Mouse (Mus musculus) ES-E14 (cell line): Measurements from ENCODE around the gene Ccr10.

ENCODE experiments used
- CHD2 ChIP-seq: IDR thresholded peaks from 2 replicates; pipeline ENCODE4 v1.6.1; 2014; ENCODE audit warnings: mild to moderate bottlenecking, low read depth, low read length, inconsistent platforms
- HCFC1 ChIP-seq: IDR thresholded peaks from 2 replicates; pipeline ENCODE4 v1.6.1; 2012; ENCODE audit warnings: low read length, inconsistent platforms, borderline replicate concordance; ENCODE audit not compliant: insufficient read depth
- MAFK ChIP-seq: IDR thresholded peaks from 2 replicates; pipeline ENCODE4 v1.6.1; 2014; ENCODE audit warnings: mild to moderate bottlenecking, low read depth, low read length, inconsistent platforms; ENCODE audit not compliant: insufficient read depth
- ZNF384 ChIP-seq: IDR thresholded peaks from 2 replicates; pipeline ENCODE4 v1.6.1; 2012; ENCODE audit warnings: low read depth, low read length, inconsistent platforms

DNA sequence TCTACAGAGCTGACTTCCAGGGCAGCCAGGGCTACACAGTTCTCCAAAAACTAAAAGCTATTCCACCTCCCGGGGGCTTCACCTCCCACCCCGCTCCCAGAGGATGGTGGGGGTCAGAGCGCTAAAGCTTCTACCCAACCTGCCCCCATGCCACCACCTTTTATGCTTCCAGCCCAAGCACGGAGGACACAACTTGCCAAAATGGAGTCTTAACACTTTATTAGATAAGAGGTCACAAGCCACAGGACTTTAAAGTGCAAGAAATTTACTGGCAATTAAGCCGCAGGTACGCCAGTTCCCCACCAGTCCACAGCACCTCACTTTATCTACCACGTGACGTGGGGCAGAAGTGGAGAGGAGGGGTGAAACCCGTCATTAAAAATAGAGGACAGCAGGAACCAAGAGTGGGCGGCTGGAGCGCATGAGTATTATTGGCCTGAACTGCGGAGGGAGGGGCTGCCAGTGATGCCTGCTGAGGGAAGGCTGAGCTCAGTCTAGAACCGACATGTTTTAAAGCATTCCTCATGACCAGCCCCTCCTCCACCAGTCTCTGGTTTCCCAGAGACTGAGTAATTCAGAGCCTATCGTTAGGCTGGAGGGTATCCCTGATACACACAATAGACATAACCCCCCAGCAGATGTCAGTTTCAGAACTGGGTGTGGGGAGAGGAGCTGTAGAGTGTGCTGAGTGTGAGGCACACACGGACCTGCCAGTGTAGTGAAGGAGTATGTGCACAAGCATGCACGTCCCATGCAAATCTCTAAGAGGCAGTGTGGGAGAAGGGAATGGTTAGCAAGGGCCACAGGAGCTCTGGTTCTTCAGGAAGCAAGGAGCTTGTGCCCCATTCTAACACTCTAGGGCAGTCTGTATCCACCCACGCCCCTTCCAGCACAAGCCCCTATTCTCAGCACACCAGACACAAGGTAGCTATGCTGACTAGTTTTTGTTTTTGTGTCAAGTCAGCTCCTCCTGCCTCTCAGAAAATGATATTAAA is 16.0 kb upstream of the Ccr10 start:
- TF ChIP-seq CHD2: no peak
- no peak for TF ChIP-seq HCFC1
- no peak for TF ChIP-seq ZNF384
- no peak for TF ChIP-seq MAFK
